In genomic region chr19:14289331-14289737, GRCm38 (mm10) we compare ENCODE assay signal across 18 mouse cellular contexts.
DNase-seq lines count a peak whose midpoint lies in the region; ATAC-seq and TF ChIP-seq lines count a peak whose summit lies in the region.
"Had no signal": no experiment of that assay in that cellular context is flagged by ENCODE, and none has a peak within 500 bp of the region (broad histone marks: within the 10 kb centered on the region; RNA-seq: fewer than 3 reads in every experiment).

No protein-coding gene starts in this region.

- H3K79me2 ChIP-seq in liver, adult 2 months (ENCODE audit: control insufficient read depth, insufficient read depth, low read length) = no peaks in the 10 kb centered on the region

- H3K36me3 ChIP-seq in kidney, embryonic 16.5 days (ENCODE audit: insufficient read depth, low read length) = no peaks in the 10 kb centered on the region
- no peaks in the 10 kb centered on the region for H3K36me3 ChIP-seq in liver, adult 2 months (ENCODE audit: control insufficient read depth, insufficient read depth, low read length)
- H3K36me3 ChIP-seq in liver, postnatal 0 days (replicated peaks; ENCODE audit: insufficient read depth, low read length) = no peaks in the 10 kb centered on the region
- H3K36me3 ChIP-seq: embryonic facial prominence, embryonic 15.5 days; heart, embryonic 12.5 days; hindbrain, embryonic 12.5 days; midbrain, embryonic 12.5 days had no signal

- peak; percentile 61 for ATAC-seq in kidney, embryonic 16.5 days (ENCODE audit: low FRiP score, low TSS enrichment)
- no peak for ATAC-seq in liver, postnatal 0 days
- ATAC-seq: forebrain, postnatal 0 days had no signal

- no peak overlapping the region for H3K4me2 ChIP-seq in kidney, embryonic 16.5 days (replicated peaks; ENCODE audit: low read depth, low read length)
- no peak overlapping the region for H3K4me2 ChIP-seq in liver, postnatal 0 days (ENCODE audit: low read depth, low read length)
- H3K4me2 ChIP-seq: embryonic facial prominence, embryonic 15.5 days; heart, embryonic 12.5 days; hindbrain, embryonic 12.5 days; midbrain, embryonic 12.5 days had no signal

- TF ChIP-seq POLR2A in liver, adult 2 months (IDR thresholded peaks at IDR 0.05; ENCODE audit: extremely low read depth, insufficient read depth, low read length) = no peak

- H3K27ac ChIP-seq in kidney, embryonic 16.5 days (ENCODE audit: low read length) = no peak overlapping the region
- H3K27ac ChIP-seq in liver, adult 2 months (replicated peaks; ENCODE audit: insufficient read depth, low read depth, low read length) = no peak overlapping the region
- H3K27ac ChIP-seq in liver, postnatal 0 days (ENCODE audit: low read depth) = no peak overlapping the region
- H3K27ac ChIP-seq: embryonic facial prominence, embryonic 15.5 days; hindbrain, embryonic 12.5 days; midbrain, embryonic 12.5 days had no signal

- TF ChIP-seq CTCF in liver, adult 2 months (IDR thresholded peaks at IDR 0.05; ENCODE audit: low read depth, low read length) = no peak
- no peak for TF ChIP-seq CTCF in liver, postnatal 0 days (IDR thresholded peaks at IDR 0.05; ENCODE audit: low read depth)

- no peak for TF ChIP-seq EP300 in liver, postnatal 0 days (IDR thresholded peaks at IDR 0.05; ENCODE audit: low read depth)

- no peak overlapping the region for H3K9ac ChIP-seq in kidney, embryonic 16.5 days (replicated peaks; ENCODE audit: low read length)
- H3K9ac ChIP-seq in liver, adult 2 months (ENCODE audit: low read depth, low read length) = no peak overlapping the region
- H3K9ac ChIP-seq in liver, postnatal 0 days (replicated peaks) = no peak overlapping the region
- H3K9ac ChIP-seq: embryonic facial prominence, embryonic 15.5 days; forebrain, postnatal 0 days; heart, embryonic 12.5 days; hindbrain, embryonic 12.5 days; midbrain, embryonic 12.5 days had no signal

- H3K4me1 ChIP-seq in kidney, embryonic 16.5 days (ENCODE audit: insufficient read depth, low read length) = peaks cover 5% of the 10 kb centered on the region
- no peaks in the 10 kb centered on the region for H3K4me1 ChIP-seq in liver, adult 2 months (ENCODE audit: control insufficient read depth, insufficient read depth, low read length)
- H3K4me1 ChIP-seq in liver, postnatal 0 days (ENCODE audit: insufficient read depth) = peaks cover 6% of the 10 kb centered on the region; the same call in 1 of the 2 replicates
- H3K4me1 ChIP-seq: embryonic facial prominence, embryonic 15.5 days; heart, embryonic 12.5 days; midbrain, embryonic 12.5 days had no signal

- peak; percentile 9 to 20 for DNase-seq in cerebellum, postnatal 14 days
- no peak for DNase-seq in cerebellum, adult 18-20 months
- DNase-seq in kidney, adult 9 months = no peak
- DNase-seq in liver, adult 2 months (ENCODE audit: extremely low read depth, low read depth, low spot score) = peak; percentile 36
- DNase-seq in liver, postnatal 0 days = no peak
- DNase-seq in Muller cell, postnatal 12 days (ENCODE audit: inconsistent ontology term) = peak; percentile 60
- no peak for DNase-seq in adrenal gland, postnatal 4 days (ENCODE audit: low spot score in 2 of 2)
- DNase-seq: adrenal gland, postnatal 25 days; cerebellum, adult 11-12 months; forebrain, postnatal 0 days; gastrocnemius, postnatal 36 days; lung, adult 2 months; thymus, postnatal 14 days had no signal

- no peak overlapping the region for H3K4me3 ChIP-seq in kidney, embryonic 16.5 days (ENCODE audit: low read length)
- H3K4me3 ChIP-seq in liver, adult 2 months (ENCODE audit: insufficient read depth, low read depth, low read length) = no peak overlapping the region
- H3K4me3 ChIP-seq in liver, postnatal 0 days (ENCODE audit: low read depth, low read length) = no peak overlapping the region
- H3K4me3 ChIP-seq: embryonic facial prominence, embryonic 15.5 days; heart, embryonic 12.5 days; hindbrain, embryonic 12.5 days; midbrain, embryonic 12.5 days had no signal

- no peaks in the 10 kb centered on the region for H3K27me3 ChIP-seq in kidney, embryonic 16.5 days (ENCODE audit: insufficient read depth, low read length)
- H3K27me3 ChIP-seq in liver, adult 2 months (ENCODE audit: control insufficient read depth, insufficient read depth, low read length) = no peaks in the 10 kb centered on the region; the same call in 1 of the 2 replicates
- no peaks in the 10 kb centered on the region for H3K27me3 ChIP-seq in liver, postnatal 0 days (ENCODE audit: insufficient read depth, low read length)
- H3K27me3 ChIP-seq: embryonic facial prominence, embryonic 15.5 days; heart, embryonic 12.5 days; hindbrain, embryonic 12.5 days had no signal

- H3K9me3 ChIP-seq in kidney, embryonic 16.5 days (ENCODE audit: low read length) = no peaks in the 10 kb centered on the region
- H3K9me3 ChIP-seq in liver, postnatal 0 days (ENCODE audit: low read length) = no peaks in the 10 kb centered on the region
- H3K9me3 ChIP-seq: embryonic facial prominence, embryonic 15.5 days; heart, embryonic 12.5 days; hindbrain, embryonic 12.5 days; midbrain, embryonic 12.5 days had no signal

- 28% methylated on average over 1 of the region's 1 CpGs for WGBS in kidney, embryonic 16.5 days
- 85% methylated on average over 1 of the region's 1 CpGs for WGBS in liver, adult 2 months
- 61% methylated on average over 1 of the region's 1 CpGs for WGBS in liver, postnatal 0 days (ENCODE audit: insufficient replicate concordance)

Comparison
In these comparisons a context has a peak if more than half of its experiments do, and no peak if none do; other contexts are left out.
1. DNase-seq: peak in cerebellum, postnatal 14 days (2 of 2), liver, adult 2 months (single experiment) and Muller cell, postnatal 12 days (single experiment); none in cerebellum, adult 18-20 months (0 of 2), kidney, adult 9 months (single experiment), liver, postnatal 0 days (single experiment) and adrenal gland, postnatal 4 days (0 of 2).